Mouse (Mus musculus) thymus, postnatal 10 days (tissue): ENCODE results near the gene Gm3298.
"Not testable (repeated sequence)": the region's sequence is repeated elsewhere in the genome, so short reads cannot be mapped to it uniquely, and the experiment has no call there.

Experiments
- DNase-seq, 2 experiments: peaks; one replicate each; pipeline ENCODE4 v3.0.0; 2021; ENCODE audit warnings: low spot score in 2 of 2

The Gm3298 gene

GRCm38 (mm10) chr14:5015591-5015990 lies at the start of gene Gm3298:
Gene Gm3298, plus strand, starts transcription at chr14:5015891.
- DNase-seq: not testable (repeated sequence)

GRCm38 (mm10) chr14:4983635-4984034 lies 32.1 kb upstream of the Gm3298 start, which contains the start of gene Gm8297:
Gene Gm8297, plus strand, starts transcription at chr14:4983935.
- not testable (repeated sequence) for DNase-seq

- not testable (repeated sequence) for DNase-seq
Measured at GRCm38 (mm10) chr14:5050329-5050728, 34.6 kb downstream of the Gm3298 start, which contains the start of gene 4930555G01Rik. Gene 4930555G01Rik, plus strand, starts transcription at chr14:5050629.
